Mouse (Mus musculus) macrophage (primary cell): Measurements from ENCODE around the gene Sult2a4. TPM values are rescaled to one million over a fixed set of nuclear protein-coding genes. Genes with fewer than 3 reads are reported as not detected.
"Not testable (repeated sequence)": the region's sequence is repeated elsewhere in the genome, so short reads cannot be mapped to it uniquely, and the experiment has no call there.

ENCODE experiments used
- H3K27ac ChIP-seq: fragments of 350-480 bp; formaldehyde crosslinking; 2 replicates; pipeline ENCODE4 v1.9.0; 2021
- H3K36me3 ChIP-seq: fragments of 350-480 bp; formaldehyde crosslinking; 2 replicates; pipeline ENCODE4 v1.9.0; 2021; ENCODE audit errors: inconsistent target
- H3K4me3 ChIP-seq: fragments of 350-480 bp; formaldehyde crosslinking; 2 replicates; pipeline ENCODE4 v1.9.0; 2021; ENCODE audit errors: inconsistent target
- H3K79me2 ChIP-seq: fragments of 350-480 bp; formaldehyde crosslinking; 2 replicates; pipeline ENCODE4 v1.9.0; 2021; ENCODE audit errors: inconsistent target
- WGBS: methylation state at CpG from one replicate; pipeline ENCODE4 v1.1.7; 2026; ENCODE audit warnings: inconsistent platforms; ENCODE audit not compliant: missing documents; 5-methylcytosine and 5-hydroxymethylcytosine counted together
- polyA plus RNA-seq: library from polyadenylated mRNA; stranded (reverse); fragments of 250-400 nt; gene quantifications from 3 replicates; pipeline ENCODE4 v1.2.4, GENCODE M21; 2018; ENCODE audit warnings: inconsistent platforms
- total RNA-seq, 78 experiments: library from RNA; depleted of rRNA; stranded (reverse); fragments of 250-400 nt; gene quantifications; 1 replicate in 9 of 78; 2 replicates in 24 of 78; 3 replicates in 43 of 78; 4 replicates in 2 of 78; pipeline ENCODE4 v1.2.4; 2018; ENCODE audit warnings: inconsistent platforms in 56 of 78

Sult2a4 gene
- total RNA-seq (2018; cell fraction: chromatin; rRNA removed), result not detected
- total RNA-seq (2018; cell fraction: cytosol; rRNA removed), result not detected
- total RNA-seq (2018; cell fraction: nucleus; rRNA removed), result not detected
- polyA plus RNA-seq, result not detected in 3 replicates

GRCm38 (mm10) chr7:13989507-13989906 is at the start of gene Sult2a4:
Gene Sult2a4 (minus strand): TSS chr7:13989607.
- H3K4me3 ChIP-seq, H3K36me3 ChIP-seq, H3K27ac ChIP-seq, H3K79me2 ChIP-seq: not testable (repeated sequence)
- 89% methylated on average over 6 of the region's 6 CpGs for WGBS

GRCm38 (mm10) chr7:14030831-14031230 is 41.4 kb upstream of the Sult2a4 start:
- not testable (repeated sequence) for H3K79me2 ChIP-seq, H3K27ac ChIP-seq, H3K36me3 ChIP-seq, H3K4me3 ChIP-seq

- Histone ChIP-seq H3K36me3 (no peaks in the 10 kb centered on the region), H3K27ac (no peak overlapping the region), H3K4me3 (no peak overlapping the region), H3K79me2 (no peaks in the 10 kb centered on the region)
- WGBS, result 84% methylated on average over 8 of the region's 8 CpGs
Observed at GRCm38 (mm10) chr7:14013083-14013482, 23.7 kb upstream of the Sult2a4 start.

DNA sequence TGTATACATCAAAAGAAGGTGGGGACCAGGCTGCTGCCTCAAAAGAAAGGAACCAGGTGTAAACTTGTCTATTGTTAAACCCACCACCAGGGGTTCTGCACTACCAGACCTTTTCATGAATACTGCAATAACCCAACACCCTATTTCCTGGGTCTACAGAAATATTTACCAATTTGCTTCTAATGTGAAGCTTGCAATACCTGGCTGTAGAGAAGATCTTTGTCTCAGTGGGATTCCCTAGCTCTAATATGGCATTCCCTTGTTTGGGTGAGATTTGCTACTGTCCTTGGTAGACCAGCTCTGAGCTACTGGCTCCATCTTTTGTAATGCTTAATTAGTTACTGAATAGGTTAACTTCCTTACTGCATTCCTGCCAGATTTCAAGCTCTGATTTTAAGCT is 21.3 kb upstream of the Sult2a4 start:
- not testable (repeated sequence) for H3K36me3 ChIP-seq, H3K79me2 ChIP-seq, H3K27ac ChIP-seq, H3K4me3 ChIP-seq

Other genes starting within 250 kb of the Sult2a4 start
- gene Sult2a1, start 152.2 kb downstream of the Sult2a4 start, polyA plus RNA-seq, result not detected in 3 replicates
- not detected in 3 replicates for gene Sult2a3, start 133.4 kb upstream of the Sult2a4 start, polyA plus RNA-seq